Mouse (Mus musculus) brain, embryonic 14.5 days (tissue): ENCODE measurements around the gene Pacs2. TPM values are rescaled to one million over a fixed set of nuclear protein-coding genes. Genes with fewer than 3 reads are reported as not detected.
A peak's percentile ranks its signal among the peaks of the same experiment; 100 is the strongest.

ENCODE experiments used
- DNase-seq: peaks from one replicate; pipeline ENCODE4 v3.0.0-alpha.2; 2011; ENCODE audit warnings: low read depth
- CTCF ChIP-seq: fragments of 200-500 bp; IDR thresholded peaks from 2 replicates; pipeline ENCODE4 v1.5.1; 2012; ENCODE audit warnings: inconsistent platforms, mild to moderate bottlenecking, moderate library complexity, borderline replicate concordance; ENCODE audit not compliant: insufficient read depth, insufficient read length; ENCODE audit errors: extremely low read depth
- POLR2A ChIP-seq: fragments of 200-500 bp; IDR thresholded peaks from 2 replicates; pipeline ENCODE4 v1.6.1; 2012; ENCODE audit warnings: mild to moderate bottlenecking, inconsistent platforms, borderline replicate concordance; ENCODE audit not compliant: poor library complexity, insufficient read depth, insufficient read length, severe bottlenecking; ENCODE audit errors: extremely low read depth
- polyA plus RNA-seq: library from polyadenylated mRNA; depleted of rRNA; stranded (reverse); fragments of >200 nt; gene quantifications from 2 replicates; pipeline ENCODE4 v1.2.3, GENCODE M21; 2012

The Pacs2 gene
- polyA plus RNA-seq, 1 experiment = 109 TPM

GRCm38 (mm10) chr12:113074329-113075062 is 60.2 kb downstream of the Pacs2 start, which contains the start of gene Tex22:
Gene Tex22, plus strand, starts transcription at chr12:113074502.
- peak; percentile 96 for DNase-seq

DNA sequence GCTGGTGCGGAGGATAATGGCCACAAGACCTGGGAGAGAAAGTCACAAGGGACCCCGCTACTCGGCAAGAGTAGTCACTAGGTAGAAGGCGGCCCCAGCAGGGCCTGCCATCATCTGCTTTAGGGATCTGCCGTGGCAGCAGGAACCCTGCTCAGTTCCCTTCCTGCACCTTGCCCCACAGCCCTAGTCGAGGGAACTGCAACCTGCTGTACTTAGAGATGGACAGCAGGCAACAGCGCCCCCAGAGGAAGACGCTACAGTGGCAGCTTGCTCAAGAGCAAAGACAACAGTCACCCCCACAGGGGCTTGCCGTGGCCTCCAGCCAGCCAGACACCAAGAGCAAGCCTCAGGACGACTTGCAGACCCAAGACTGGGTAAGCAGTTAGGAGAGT is 60.8 kb downstream of the Pacs2 start:
- peak; percentile 96 for DNase-seq
- peak; percentile 96 for TF ChIP-seq CTCF
- TF ChIP-seq POLR2A = peak; percentile 30; the same call in 1 of the 2 replicates

More at GRCm38 (mm10) chr12:113074329-113075062, 60.2 kb downstream of the Pacs2 start, which contains the start of gene Tex22:
- TF ChIP-seq CTCF = 0 out of 2 replicates have a peak, but pooled peaks have one; percentile 0
- peak; percentile 37; the same call in 1 of the 2 replicates for TF ChIP-seq POLR2A

GRCm38 (mm10) chr12:113075486-113075885 is 61.2 kb downstream of the Pacs2 start:
- no peak for TF ChIP-seq POLR2A
- no peak for TF ChIP-seq CTCF

GRCm38 (mm10) chr12:113087276-113087675 is 73.0 kb downstream of the Pacs2 start:
- no peak for DNase-seq
- TF ChIP-seq POLR2A (no peak), CTCF (no peak)

More at GRCm38 (mm10) chr12:113075486-113075885, 61.2 kb downstream of the Pacs2 start:
- DNase-seq = no peak

DNA sequence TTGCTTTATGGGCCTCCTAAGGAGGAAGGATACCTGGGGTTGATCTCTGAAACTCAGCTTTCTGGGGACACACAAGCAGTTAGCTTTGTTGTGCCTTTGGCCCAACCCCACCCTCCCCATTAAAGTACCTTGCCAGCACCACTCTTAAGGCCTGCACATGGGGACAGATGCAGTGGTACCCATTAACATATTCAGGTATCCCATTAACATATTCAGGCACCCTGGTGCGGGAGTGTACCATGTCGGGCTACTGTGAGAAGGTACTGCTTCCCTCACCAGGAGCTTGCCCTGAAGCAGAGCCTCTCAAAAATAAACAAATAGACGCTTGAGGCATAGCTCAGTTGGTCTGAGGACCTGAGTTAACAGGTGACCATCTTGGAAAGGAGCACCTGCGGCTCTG is 73.7 kb downstream of the Pacs2 start:
- no peak for DNase-seq
- no peak for TF ChIP-seq CTCF
- no peak for TF ChIP-seq POLR2A

GRCm38 (mm10) chr12:113089107-113089506 is 74.8 kb downstream of the Pacs2 start:
- TF ChIP-seq CTCF (no peak), POLR2A (no peak)
- no peak for DNase-seq

- no peak for TF ChIP-seq CTCF
- no peak for TF ChIP-seq POLR2A
- DNase-seq = no peak
Measured at GRCm38 (mm10) chr12:113090053-113090452, 75.7 kb downstream of the Pacs2 start.

DNA sequence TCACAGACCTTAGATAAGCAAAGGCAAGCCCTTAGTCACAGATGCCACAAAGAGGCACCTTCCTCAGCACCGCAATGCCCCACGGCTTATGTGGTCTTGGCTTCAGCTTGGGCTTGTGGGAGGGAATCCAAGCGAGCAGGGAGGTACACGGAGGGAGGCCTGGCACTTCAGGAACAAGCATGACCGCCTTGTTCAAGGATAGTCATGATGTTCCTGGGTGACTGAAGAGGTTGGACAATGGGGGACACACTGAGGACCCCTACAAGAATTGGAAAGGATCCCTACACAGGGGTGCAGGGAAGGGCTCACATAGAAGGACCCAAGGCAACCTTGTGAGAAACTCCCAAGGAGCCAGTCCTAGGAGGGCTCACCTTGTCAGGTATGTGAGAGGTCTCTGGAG is 82.7 kb downstream of the Pacs2 start:
- no peak for DNase-seq

DNA sequence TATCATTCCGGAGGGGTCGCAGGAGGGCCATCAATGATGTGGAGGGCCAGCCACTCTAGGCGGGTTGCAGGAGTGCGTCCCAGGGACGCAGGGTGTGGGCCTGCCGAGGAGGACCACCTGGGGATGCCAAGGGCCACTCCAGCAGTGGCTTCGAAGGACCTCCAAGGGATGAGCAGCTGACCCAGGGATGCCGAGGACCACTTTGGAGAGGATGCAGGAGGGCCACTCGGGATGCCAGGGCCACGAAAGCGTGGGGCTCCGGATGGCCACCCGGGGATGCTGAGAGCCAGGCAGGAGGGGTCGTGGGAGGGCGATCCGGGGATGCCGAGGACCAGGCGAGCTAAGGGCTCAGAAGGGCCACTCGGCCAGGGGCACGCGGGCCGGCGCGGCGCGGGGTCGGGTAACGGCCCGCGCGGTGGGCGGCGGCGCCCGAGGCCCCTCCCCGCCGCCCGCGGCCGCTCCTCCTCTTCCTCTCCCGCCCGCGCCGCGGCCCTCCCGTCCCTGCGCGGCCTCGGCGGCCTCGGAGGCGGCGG is 83.5 kb downstream of the Pacs2 start, which contains the start of gene Mta1:
TSS of gene Mta1 (plus strand) at position 530 of the 533 bp plus-strand sequence.
- peak; percentile 70; the same call in 1 of the 2 replicates for TF ChIP-seq POLR2A
- no peak for TF ChIP-seq CTCF
- peak; percentile 68 for DNase-seq

More for the DNA sequence above, 82.7 kb downstream of the Pacs2 start:
- TF ChIP-seq CTCF = no peak
- TF ChIP-seq POLR2A = no peak

DNA sequence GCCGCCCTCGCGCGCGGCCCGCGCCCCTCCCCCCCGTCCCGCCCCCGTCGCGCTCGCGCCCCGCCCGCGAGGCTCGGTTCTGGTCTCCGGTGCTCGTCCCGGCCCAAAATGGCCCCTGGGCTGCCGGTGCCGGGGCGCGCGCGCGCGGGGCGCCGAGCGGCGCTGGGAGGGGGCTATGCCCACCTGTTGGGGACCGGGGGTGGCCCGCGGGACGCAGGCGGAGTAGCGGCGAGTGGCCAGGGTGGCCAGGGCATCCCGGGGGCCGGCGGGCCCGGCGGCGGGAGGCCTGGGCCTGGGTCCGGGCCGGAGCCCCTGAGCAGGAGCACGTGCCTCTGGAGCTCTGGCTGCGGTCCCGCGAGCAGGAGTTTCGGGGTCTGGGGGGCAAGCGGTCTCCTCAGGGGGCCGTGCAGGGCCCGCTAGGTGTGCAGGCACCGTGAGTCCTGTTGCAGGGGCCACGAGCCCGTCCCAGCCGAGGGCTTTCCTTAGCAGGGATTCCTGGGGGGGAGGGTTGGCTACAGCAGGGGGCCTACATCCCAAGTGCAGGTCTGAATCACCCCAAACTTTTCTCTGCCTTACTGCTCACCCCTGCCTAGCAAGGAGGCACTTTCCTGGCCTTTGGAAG is 84.3 kb downstream of the Pacs2 start:
- peak; percentile 27 for DNase-seq

More for the DNA sequence above, 84.3 kb downstream of the Pacs2 start:
- TF ChIP-seq CTCF (no peak), POLR2A (no peak)
